8 mouse cellular contexts compared by ENCODE assay signal in genomic region chr1:156241713-156242348, GRCm38 (mm10). TPM values are rescaled to one million over a fixed set of nuclear protein-coding genes. Genes with fewer than 3 reads are reported as not detected.
A peak's percentile ranks its signal among the peaks of the same experiment; 100 is the strongest.
DNase-seq lines count a peak whose midpoint lies in the region; TF ChIP-seq lines count a peak whose summit lies in the region.
"Had no signal": no experiment of that assay in that cellular context is flagged by ENCODE, and none has a peak within 500 bp of the region (broad histone marks: within the 10 kb centered on the region; RNA-seq: fewer than 3 reads in every experiment).

No protein-coding gene starts in this region.

- no peaks in the 10 kb centered on the region for H3K27me3 ChIP-seq in testis, adult 2 months (ENCODE audit: control insufficient read depth, insufficient read depth, low read length)

- no peak overlapping the region for H3K27ac ChIP-seq in testis, adult 2 months (ENCODE audit: control insufficient read depth, insufficient read depth, low read depth, low read length)
- H3K27ac ChIP-seq: heart, embryonic 15.5 days had no signal

- no peaks in the 10 kb centered on the region; the same call in 1 of the 2 replicates for H3K4me1 ChIP-seq in testis, adult 2 months (ENCODE audit: control insufficient read depth, insufficient read depth, low read length)

- TF ChIP-seq POLR2A in testis, adult 2 months (IDR thresholded peaks at IDR 0.05; ENCODE audit: control insufficient read depth, low read depth, low read length), result no peak

- TF ChIP-seq CTCF in testis, adult 2 months (IDR thresholded peaks at IDR 0.05; ENCODE audit: control insufficient read depth, insufficient read depth, insufficient replicate concordance, low read depth, low read length), result peak; percentile 76; the same call in 1 of the 2 replicates

- DNase-seq in testis, postnatal 14 days (ENCODE audit: low spot score), result no peak
- peak; percentile 75 for DNase-seq in adrenal gland, postnatal 10 days
- peak; percentile 58 for DNase-seq in embryo, embryonic 9.5 days (ENCODE audit: extremely low spot score)
- DNase-seq in kidney, postnatal 36 days, result peak; percentile 51 to 77
- DNase-seq in lung, postnatal 14 days, result peak; percentile 66
- peak; percentile 77 for DNase-seq in retina, postnatal 1 day

- no peaks in the 10 kb centered on the region for H3K36me3 ChIP-seq in testis, adult 2 months (ENCODE audit: control insufficient read depth, insufficient read depth, low read length)
- H3K36me3 ChIP-seq: heart, embryonic 15.5 days had no signal

- H3K4me3 ChIP-seq in testis, adult 2 months (ENCODE audit: control insufficient read depth, low read depth, low read length), result no peak overlapping the region
- H3K4me3 ChIP-seq: heart, embryonic 15.5 days had no signal

RNA-seq across cellular contexts. Expression of gene Fam163a, which starts 37.0 kb away (rescaled TPM):
- polyA plus RNA-seq in testis, adult 2 months (2012; rRNA removed), result 0.02 and 0.07 TPM in 2 replicates
- 10 to 100 TPM; 10.4 to 14.3 TPM for total RNA-seq in adrenal gland, postnatal 10 days (2021)
